Mouse (Mus musculus): ENCODE measurements around the gene Dusp3. TPM values are rescaled to one million over a fixed set of nuclear protein-coding genes. Genes with fewer than 3 reads are reported as not detected.

Dusp3 gene
- polyA plus RNA-seq, 1 experiment = 0.02 TPM

DNA sequence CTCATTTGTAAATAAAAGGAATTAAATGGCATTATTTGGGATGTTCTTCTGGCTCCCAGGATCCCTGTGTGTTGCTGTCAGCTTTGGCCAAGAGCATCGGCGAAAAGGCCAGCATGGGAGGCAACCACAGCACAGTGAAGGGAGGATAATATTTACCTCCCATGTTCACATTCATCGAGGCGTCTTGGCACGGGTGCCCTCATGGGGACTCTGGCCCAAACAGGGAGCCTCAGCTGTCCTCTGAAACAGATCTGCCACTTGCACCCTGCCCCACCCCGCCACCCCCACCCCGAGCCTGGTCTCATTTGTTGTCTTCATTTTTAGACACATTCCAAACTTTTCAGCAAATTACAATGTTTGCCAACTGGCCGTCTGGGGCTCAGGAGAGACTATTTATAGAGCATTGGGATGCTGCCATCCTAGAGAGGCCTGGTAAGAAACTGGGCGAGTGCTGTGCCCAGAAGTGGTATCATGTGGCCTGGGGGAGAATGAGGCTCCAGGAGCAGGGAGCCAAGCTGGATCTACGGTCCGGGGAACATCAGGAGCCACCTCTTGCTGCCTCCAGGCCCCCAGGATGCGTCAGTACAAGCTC lies 65.4 kb downstream of the Dusp3 start:
- Histone ChIP-seq H3K9me3 (ENCODE audit: control insufficient read depth, low read length) (no peaks in the 10 kb centered on the region), H3K36me3 (ENCODE audit: control insufficient read depth) (no peaks in the 10 kb centered on the region), H3K4me1 (ENCODE audit: control insufficient read depth) (no peaks in the 10 kb centered on the region), H3K4me3 (replicated peaks) (no peak overlapping the region), H3K27me3 (ENCODE audit: control insufficient read depth) (peaks cover 4% of the 10 kb centered on the region)
- TF ChIP-seq GATA1 (IDR thresholded peaks at IDR 0.05; ENCODE audit: low read length) (no peak), TAL1 (IDR thresholded peaks at IDR 0.05; ENCODE audit: low read length) (no peak)

Other genes with a start within 250 kb of the Dusp3 start
- gene Etv4, start 201.6 kb downstream of the Dusp3 start, polyA plus RNA-seq (2012) = 0.09 TPM in 1 of 2 replicates, not detected in the other
- not detected in 2 replicates for gene Meox1, start 92.6 kb downstream of the Dusp3 start, polyA plus RNA-seq (2012)
- gene Sost, start 20.0 kb downstream of the Dusp3 start, polyA plus RNA-seq (2012) = 0.02 TPM in 1 of 2 replicates, not detected in the other
- gene Cfap97d1, start 2.7 kb downstream of the Dusp3 start, polyA plus RNA-seq (2012) = not detected in 2 replicates
- 0.05 TPM in 1 of 2 replicates, not detected in the other for gene Mpp3, start 41.4 kb upstream of the Dusp3 start, polyA plus RNA-seq (2012)
- gene Cd300lg, start 54.5 kb upstream of the Dusp3 start, polyA plus RNA-seq (2012) = not detected in 2 replicates
- 21.2 and 24.5 TPM in 2 replicates for gene Mpp2, start 101.5 kb upstream of the Dusp3 start, polyA plus RNA-seq (2012)
- not detected in 2 replicates for gene Ppy, start 114.3 kb upstream of the Dusp3 start, polyA plus RNA-seq (2012)
- not detected in 2 replicates for gene Pyy, start 120.8 kb upstream of the Dusp3 start, polyA plus RNA-seq (2012)
- gene Nags, start 158.5 kb upstream of the Dusp3 start, polyA plus RNA-seq (2012) = 0.14 and 0.16 TPM in 2 replicates
- gene Tmem101, start 169.4 kb upstream of the Dusp3 start, polyA plus RNA-seq (2012) = 1.1 and 1.7 TPM in 2 replicates
- gene Lsm12, start 198.3 kb upstream of the Dusp3 start, polyA plus RNA-seq (2012) = 8.9 TPM in 2 replicates
- gene G6pc3, start 202.6 kb upstream of the Dusp3 start, polyA plus RNA-seq (2012) = 0.30 and 0.50 TPM in 2 replicates
- gene Hdac5, start 243.2 kb upstream of the Dusp3 start, polyA plus RNA-seq (2012) = 4.3 and 6.3 TPM in 2 replicates